Mouse (Mus musculus) intestine, postnatal 0 days (tissue): ENCODE measurements around the gene Zp2. TPM values are rescaled to one million over a fixed set of nuclear protein-coding genes. Genes with fewer than 3 reads are reported as not detected.

Source experiments
- ATAC-seq: fragments of 200-750 bp; cut with Nextera tagmentation; 2 replicates; pipeline ENCODE4 v1.8.0; 2017; ENCODE audit warnings: mild to moderate bottlenecking, moderate TSS enrichment, moderate library complexity
- H3K27ac ChIP-seq: fragments of 300-500 bp; sonication (generic); 2 replicates; pipeline ENCODE4 v1.5.1; 2014; ENCODE audit warnings: mild to moderate bottlenecking, low read depth, low read length, moderate library complexity
- H3K27me3 ChIP-seq: fragments of 300-500 bp; sonication (generic); replicated peaks from 2 replicates; pipeline ENCODE4 v1.6.1; 2014; ENCODE audit warnings: low read length, mixed read lengths; ENCODE audit not compliant: control insufficient read depth, insufficient read depth
- H3K36me3 ChIP-seq: fragments of 300-500 bp; sonication (generic); 2 replicates; pipeline ENCODE4 v1.6.1; 2014; ENCODE audit warnings: mild to moderate bottlenecking, moderate library complexity; ENCODE audit not compliant: control insufficient read depth, insufficient read depth
- H3K4me1 ChIP-seq: fragments of 300-500 bp; sonication (generic); replicated peaks from 2 replicates; pipeline ENCODE4 v1.6.1; 2014; ENCODE audit warnings: antibody characterized with exemption, low read length, mixed read lengths; ENCODE audit not compliant: control insufficient read depth, insufficient read depth
- H3K4me2 ChIP-seq: fragments of 300-500 bp; sonication (generic); replicated peaks from 2 replicates; pipeline ENCODE4 v1.6.1; 2014; ENCODE audit warnings: low read depth, mild to moderate bottlenecking, moderate library complexity
- H3K4me3 ChIP-seq: fragments of 300-500 bp; sonication (generic); 2 replicates; pipeline ENCODE4 v1.5.1; 2014; ENCODE audit warnings: low read depth, low read length
- H3K9ac ChIP-seq: fragments of 300-500 bp; sonication (generic); 2 replicates; pipeline ENCODE4 v1.6.1; 2014; ENCODE audit warnings: mild to moderate bottlenecking, low read depth, low read length
- H3K9me3 ChIP-seq: fragments of 300-500 bp; sonication (generic); 2 replicates; pipeline ENCODE4 v1.6.1; 2016; ENCODE audit warnings: mixed run types; ENCODE audit not compliant: control insufficient read depth
- CTCF ChIP-seq: sonication (generic); IDR thresholded peaks from 2 replicates; pipeline ENCODE4 v1.5.1; 2016; ENCODE audit warnings: low read depth, mild to moderate bottlenecking, control low read depth, antibody characterized with exemption, moderate library complexity
- WGBS: fragments of 180-500 bp; shearing (Covaris S2); extraction: QIAGEN DNeasy Blood & Tissue Kit; methylation state at CpG from one replicate; pipeline ENCODE4 v1.1.7; 2014; 5-methylcytosine and 5-hydroxymethylcytosine counted together
- polyA plus RNA-seq: library from polyadenylated mRNA; unstranded; fragments of >200 nt; fragmentation: Nextera tagmentation; extraction: Ambion mirVana; gene quantifications from 2 replicates; pipeline ENCODE4 v1.2.1, GENCODE M21; 2015

The Zp2 gene
- polyA plus RNA-seq, 1 experiment from 2014 or later = 0.31 TPM

GRCm38 (mm10) chr7:120182891-120183290 is 37.8 kb upstream of the Zp2 start:
- Histone ChIP-seq H3K27ac (no peak overlapping the region), H3K9ac (no peak overlapping the region), H3K9me3 (no peaks in the 10 kb centered on the region), H3K4me2 (no peak overlapping the region), H3K27me3 (no peaks in the 10 kb centered on the region), H3K4me3 (no peak overlapping the region), H3K36me3 (peaks cover 16% of the 10 kb centered on the region; the same call in 1 of the 2 replicates), H3K4me1 (0 out of 2 replicates have a peak, but pooled peaks cover 2% of the 10 kb centered on the region)
- ATAC-seq = no peak
- TF ChIP-seq CTCF = no peak

GRCm38 (mm10) chr7:120181401-120182230 is 36.5 kb upstream of the Zp2 start:
- no peak for TF ChIP-seq CTCF
- no peak overlapping the region for H3K4me2 ChIP-seq
- no peak overlapping the region for H3K27ac ChIP-seq
- peaks cover 2% of the 10 kb centered on the region; the same call in 1 of the 2 replicates for H3K4me1 ChIP-seq
- H3K36me3 ChIP-seq = peaks cover 16% of the 10 kb centered on the region; the same call in 1 of the 2 replicates
- H3K4me3 ChIP-seq = no peak overlapping the region
- WGBS = 90% methylated on average over 4 of the region's 4 CpGs
- no peak for ATAC-seq
- no peaks in the 10 kb centered on the region for H3K9me3 ChIP-seq
- no peaks in the 10 kb centered on the region for H3K27me3 ChIP-seq
- no peak overlapping the region for H3K9ac ChIP-seq

- WGBS = 62% methylated on average over 5 of the region's 5 CpGs
- ATAC-seq = peak; percentile 55
- H3K4me2 ChIP-seq = peak overlapping the region; percentile 27; the same call in 1 of the 2 replicates
- H3K27ac ChIP-seq = no peak overlapping the region
- H3K36me3 ChIP-seq = peaks cover 16% of the 10 kb centered on the region; the same call in 1 of the 2 replicates
- H3K4me1 ChIP-seq = peaks cover 2% of the 10 kb centered on the region; the same call in 1 of the 2 replicates
- TF ChIP-seq CTCF = no peak
- H3K9ac ChIP-seq = no peak overlapping the region
- no peaks in the 10 kb centered on the region for H3K9me3 ChIP-seq
- H3K27me3 ChIP-seq = no peaks in the 10 kb centered on the region
- no peak overlapping the region for H3K4me3 ChIP-seq
Measured at GRCm38 (mm10) chr7:120180547-120180946, 35.5 kb upstream of the Zp2 start.

GRCm38 (mm10) chr7:120178935-120179334 is 33.8 kb upstream of the Zp2 start:
- ATAC-seq = no peak
- H3K4me1 ChIP-seq = peaks cover 2% of the 10 kb centered on the region; the same call in 1 of the 2 replicates
- no peak overlapping the region for H3K4me3 ChIP-seq
- 23% methylated on average over 2 of the region's 2 CpGs for WGBS
- no peak overlapping the region for H3K27ac ChIP-seq
- peaks cover 12% of the 10 kb centered on the region; the same call in 1 of the 2 replicates for H3K36me3 ChIP-seq
- no peak overlapping the region for H3K4me2 ChIP-seq
- H3K9ac ChIP-seq = no peak overlapping the region
- no peaks in the 10 kb centered on the region for H3K9me3 ChIP-seq
- no peak for TF ChIP-seq CTCF
- no peaks in the 10 kb centered on the region for H3K27me3 ChIP-seq

- no peak for TF ChIP-seq CTCF
- Histone ChIP-seq H3K36me3 (peaks cover 4% of the 10 kb centered on the region; the same call in 1 of the 2 replicates), H3K9ac (no peak overlapping the region), H3K27me3 (no peaks in the 10 kb centered on the region), H3K4me1 (peaks cover 2% of the 10 kb centered on the region; the same call in 1 of the 2 replicates), H3K9me3 (no peaks in the 10 kb centered on the region), H3K4me2 (peak overlapping the region; percentile 54), H3K27ac (no peak overlapping the region), H3K4me3 (no peak overlapping the region)
- ATAC-seq = no peak
- WGBS = 49% methylated on average over 3 of the region's 3 CpGs
Measured at GRCm38 (mm10) chr7:120177611-120178010, 32.5 kb upstream of the Zp2 start.

- ATAC-seq = peak; percentile 65
- H3K4me1 ChIP-seq = peaks cover 2% of the 10 kb centered on the region; the same call in 1 of the 2 replicates
- peak overlapping the region; percentile 58 for H3K4me2 ChIP-seq
- TF ChIP-seq CTCF = no peak
- peak overlapping the region; percentile 80 for H3K27ac ChIP-seq
- no peaks in the 10 kb centered on the region for H3K36me3 ChIP-seq
- peak overlapping the region; percentile 63 for H3K9ac ChIP-seq
- no peaks in the 10 kb centered on the region for H3K27me3 ChIP-seq
- H3K4me3 ChIP-seq = peak overlapping the region; percentile 43
- H3K9me3 ChIP-seq = no peaks in the 10 kb centered on the region
- WGBS = 39% methylated on average over 11 of the region's 11 CpGs
Measured at GRCm38 (mm10) chr7:120174723-120175504, 29.8 kb upstream of the Zp2 start.
